Mouse (Mus musculus) neural tube, embryonic 12.5 days (tissue): ENCODE results near the gene Fndc5. TPM values are rescaled to one million over a fixed set of nuclear protein-coding genes. Genes with fewer than 3 reads are reported as not detected.

Source experiments
- ATAC-seq: fragments of 200-750 bp; cut with Nextera tagmentation; 2 replicates; pipeline ENCODE4 v1.8.0; 2017; ENCODE audit warnings: low read depth, mild to moderate bottlenecking, moderate TSS enrichment, moderate library complexity; ENCODE audit not compliant: low FRiP score
- H3K27ac ChIP-seq: fragments of 300-500 bp; sonication (generic); 2 replicates; pipeline ENCODE4 v1.5.1; 2016
- H3K27me3 ChIP-seq: fragments of 300-500 bp; sonication (generic); replicated peaks from 2 replicates; pipeline ENCODE4 v1.6.1; 2016; ENCODE audit warnings: mild to moderate bottlenecking
- H3K36me3 ChIP-seq: fragments of 300-500 bp; sonication (generic); 2 replicates; pipeline ENCODE4 v1.6.1; 2016; ENCODE audit warnings: mild to moderate bottlenecking
- H3K4me1 ChIP-seq: fragments of 300-500 bp; sonication (generic); 2 replicates; pipeline ENCODE4 v1.6.1; 2016
- H3K4me2 ChIP-seq: fragments of 300-500 bp; sonication (generic); replicated peaks from 2 replicates; pipeline ENCODE4 v1.6.1; 2016; ENCODE audit warnings: mild to moderate bottlenecking
- H3K4me3 ChIP-seq: fragments of 300-500 bp; sonication (generic); 2 replicates; pipeline ENCODE4 v1.5.1; 2016
- H3K9ac ChIP-seq: fragments of 300-500 bp; sonication (generic); 2 replicates; pipeline ENCODE4 v1.6.1; 2016; ENCODE audit warnings: mild to moderate bottlenecking
- H3K9me3 ChIP-seq: fragments of 300-500 bp; sonication (generic); 2 replicates; pipeline ENCODE4 v1.6.1; 2016; ENCODE audit warnings: mild to moderate bottlenecking
- WGBS: fragments of 180-500 bp; shearing (Covaris S2); methylation state at CpG from one replicate; pipeline ENCODE4 v1.1.7; 2016; 5-methylcytosine and 5-hydroxymethylcytosine counted together
- polyA plus RNA-seq: library from polyadenylated mRNA; unstranded; fragments of >200 nt; fragmentation: Nextera tagmentation; extraction: Ambion mirVana; gene quantifications from 2 replicates; pipeline ENCODE4 v1.2.1, GENCODE M21; 2016

Gene Fndc5
- polyA plus RNA-seq, 1 experiment from 2014 or later: 21.8 TPM

DNA sequence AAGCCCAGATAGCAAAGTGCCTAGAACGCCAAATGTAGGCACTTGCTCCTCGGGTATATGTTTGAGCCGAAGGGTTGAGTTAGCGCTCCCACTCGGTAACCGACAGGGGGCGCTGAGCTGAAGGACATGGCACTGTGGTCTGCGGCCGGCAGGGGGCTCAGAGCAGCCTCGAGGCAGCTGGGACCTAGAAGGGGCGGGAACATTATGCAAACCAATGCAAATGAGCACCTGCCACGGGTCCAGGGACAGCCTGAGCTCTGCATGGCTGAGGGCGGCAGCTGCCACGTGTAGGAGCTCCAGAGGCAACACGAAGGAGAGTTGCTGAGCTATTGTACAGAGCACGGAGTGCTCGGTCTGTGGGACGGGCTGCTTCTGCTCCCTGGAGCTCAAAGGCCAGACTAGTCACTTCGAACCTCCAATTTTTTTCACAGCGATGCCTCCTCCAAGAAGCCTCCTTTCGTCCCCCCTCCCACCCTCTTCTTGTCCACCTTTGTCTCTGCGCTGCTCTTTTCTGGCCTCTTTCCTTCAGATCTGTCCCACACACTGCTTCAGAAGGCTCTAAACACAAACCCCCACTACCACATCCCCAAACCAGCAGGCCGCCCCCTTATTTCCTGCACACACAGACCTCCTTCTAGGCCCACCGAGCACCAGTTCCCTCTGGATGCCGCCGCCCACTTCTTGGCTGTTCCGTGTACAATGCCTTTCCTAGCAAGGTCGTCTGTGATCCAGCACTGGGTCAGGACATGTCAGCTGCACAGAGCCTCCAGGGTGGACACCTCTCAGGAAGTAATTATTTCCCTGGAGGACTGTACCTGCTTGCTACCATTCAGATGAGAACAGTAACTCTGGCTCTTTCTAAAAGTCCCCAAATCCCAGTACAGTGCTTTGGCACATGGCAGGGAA lies 23.5 kb upstream of the Fndc5 start:
- no peaks in the 10 kb centered on the region for H3K27me3 ChIP-seq
- H3K4me1 ChIP-seq: peaks cover 24% of the 10 kb centered on the region
- no peaks in the 10 kb centered on the region for H3K9me3 ChIP-seq
- H3K27ac ChIP-seq: no peak overlapping the region
- peak; percentile 88 for ATAC-seq
- no peak overlapping the region for H3K4me2 ChIP-seq
- no peak overlapping the region for H3K9ac ChIP-seq
- WGBS: 33% methylated on average over 28 of the region's 28 CpGs
- no peak overlapping the region for H3K4me3 ChIP-seq
- H3K36me3 ChIP-seq: no peaks in the 10 kb centered on the region

DNA sequence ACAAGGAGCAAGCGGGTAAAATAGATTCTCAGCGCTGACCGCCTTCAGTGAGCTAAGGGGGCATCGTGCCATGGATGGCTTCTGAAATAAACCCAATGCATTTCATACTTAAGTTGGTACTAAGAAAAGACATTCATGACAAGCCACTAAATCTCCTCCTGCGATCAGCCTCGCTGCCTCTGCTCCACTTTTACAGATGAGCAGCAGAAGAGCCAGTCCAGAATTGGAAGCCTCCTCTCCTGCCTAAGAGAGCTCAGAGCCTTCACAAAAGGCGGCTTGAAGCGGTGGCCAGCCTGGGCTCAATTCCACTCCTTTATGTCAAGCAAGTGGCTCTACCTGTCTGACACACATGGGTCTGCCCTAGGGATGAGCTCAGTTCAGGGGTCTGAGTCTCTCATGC lies 20.1 kb upstream of the Fndc5 start:
- Histone ChIP-seq H3K9ac (no peak overlapping the region), H3K36me3 (no peaks in the 10 kb centered on the region), H3K4me3 (no peak overlapping the region), H3K4me2 (no peak overlapping the region), H3K27ac (no peak overlapping the region), H3K9me3 (no peaks in the 10 kb centered on the region), H3K27me3 (peaks cover 22% of the 10 kb centered on the region), H3K4me1 (peaks cover 43% of the 10 kb centered on the region)
- WGBS: 94% methylated on average over 8 of the region's 8 CpGs
- no peak for ATAC-seq

- WGBS: 89% methylated on average over 14 of the region's 14 CpGs
- H3K27me3 ChIP-seq: peaks cover 31% of the 10 kb centered on the region
- H3K9me3 ChIP-seq: no peaks in the 10 kb centered on the region
- H3K9ac ChIP-seq: no peak overlapping the region
- no peak overlapping the region for H3K27ac ChIP-seq
- no peak overlapping the region for H3K4me2 ChIP-seq
- H3K4me1 ChIP-seq: peaks cover 40% of the 10 kb centered on the region
- no peak overlapping the region for H3K4me3 ChIP-seq
- ATAC-seq: no peak
- no peaks in the 10 kb centered on the region for H3K36me3 ChIP-seq
Measured at GRCm38 (mm10) chr4:129117720-129118510, 18.9 kb upstream of the Fndc5 start.

GRCm38 (mm10) chr4:129119708-129120107 lies 17.1 kb upstream of the Fndc5 start:
- Histone ChIP-seq H3K4me2 (no peak overlapping the region; the same call in 1 of the 2 replicates), H3K36me3 (no peaks in the 10 kb centered on the region), H3K4me1 (peaks cover 35% of the 10 kb centered on the region), H3K27me3 (peaks cover 41% of the 10 kb centered on the region), H3K9ac (no peak overlapping the region), H3K4me3 (no peak overlapping the region), H3K9me3 (no peaks in the 10 kb centered on the region), H3K27ac (no peak overlapping the region)
- no peak for ATAC-seq
- 78% methylated on average over 10 of the region's 10 CpGs for WGBS

- Histone ChIP-seq H3K27ac (no peak overlapping the region), H3K4me2 (peak overlapping the region; percentile 95), H3K4me3 (peak overlapping the region; percentile 48), H3K9ac (peak overlapping the region; percentile 65), H3K27me3 (peaks cover 51% of the 10 kb centered on the region), H3K36me3 (no peaks in the 10 kb centered on the region), H3K9me3 (no peaks in the 10 kb centered on the region), H3K4me1 (peaks cover 30% of the 10 kb centered on the region)
- under 1% methylated on average over 54 of the region's 59 CpGs for WGBS
- peak; percentile 47 for ATAC-seq
Measured at GRCm38 (mm10) chr4:129120520-129121445, 16.0 kb upstream of the Fndc5 start.

GRCm38 (mm10) chr4:129121569-129122086 lies 15.2 kb upstream of the Fndc5 start, which contains the start of gene Hpca:
TSS of gene Hpca (minus strand) at chr4:129122036.
- Histone ChIP-seq H3K9ac (peak within 1 kb of the TSS; percentile 65), H3K27me3 (peaks cover 51% of the 10 kb centered on the region), H3K36me3 (no peaks in the 10 kb centered on the region), H3K4me2 (peak within 1 kb of the TSS; percentile 95), H3K4me1 (peaks cover 35% of the 10 kb centered on the region), H3K27ac (no peak within 1 kb of the TSS), H3K4me3 (peak within 1 kb of the TSS; percentile 48), H3K9me3 (no peaks in the 10 kb centered on the region)
- WGBS: 4% methylated on average over 17 of the region's 17 CpGs
- ATAC-seq: 0 out of 2 replicates have a peak, but pooled peaks have one; percentile 1

GRCm38 (mm10) chr4:129122107-129122506 lies 14.7 kb upstream of the Fndc5 start:
- Histone ChIP-seq H3K27me3 (peaks cover 51% of the 10 kb centered on the region), H3K27ac (no peak overlapping the region), H3K4me1 (peaks cover 35% of the 10 kb centered on the region), H3K4me3 (no peak overlapping the region), H3K9me3 (no peaks in the 10 kb centered on the region), H3K36me3 (no peaks in the 10 kb centered on the region), H3K4me2 (peak overlapping the region; percentile 95; the same call in 1 of the 2 replicates), H3K9ac (no peak overlapping the region)
- ATAC-seq: no peak
- 41% methylated on average over 9 of the region's 9 CpGs for WGBS

DNA sequence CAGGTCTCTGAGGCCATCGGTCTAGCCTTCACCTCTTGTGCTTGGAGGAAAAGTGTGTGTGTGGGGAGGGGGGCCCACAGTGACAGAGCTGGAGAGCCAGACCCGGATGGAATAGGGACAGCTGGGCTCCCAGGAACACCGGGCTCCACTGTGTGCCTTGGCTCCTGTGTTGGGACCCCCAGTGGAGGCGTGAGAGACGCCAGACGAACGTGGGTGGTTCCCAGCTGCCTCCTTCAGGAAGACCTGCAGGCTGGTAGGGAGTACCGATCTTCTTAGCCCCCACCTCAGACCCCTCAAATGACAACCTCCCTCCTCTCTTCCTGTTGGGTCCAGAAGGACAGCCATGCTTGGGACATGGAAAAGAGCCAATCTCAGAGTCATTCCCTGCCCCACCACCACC lies 14.1 kb upstream of the Fndc5 start:
- Histone ChIP-seq H3K9ac (no peak overlapping the region), H3K36me3 (no peaks in the 10 kb centered on the region), H3K4me3 (no peak overlapping the region), H3K27me3 (peaks cover 51% of the 10 kb centered on the region), H3K27ac (no peak overlapping the region), H3K4me2 (no peak overlapping the region), H3K4me1 (peaks cover 35% of the 10 kb centered on the region), H3K9me3 (no peaks in the 10 kb centered on the region)
- no peak for ATAC-seq
- WGBS: 44% methylated on average over 8 of the region's 8 CpGs

DNA sequence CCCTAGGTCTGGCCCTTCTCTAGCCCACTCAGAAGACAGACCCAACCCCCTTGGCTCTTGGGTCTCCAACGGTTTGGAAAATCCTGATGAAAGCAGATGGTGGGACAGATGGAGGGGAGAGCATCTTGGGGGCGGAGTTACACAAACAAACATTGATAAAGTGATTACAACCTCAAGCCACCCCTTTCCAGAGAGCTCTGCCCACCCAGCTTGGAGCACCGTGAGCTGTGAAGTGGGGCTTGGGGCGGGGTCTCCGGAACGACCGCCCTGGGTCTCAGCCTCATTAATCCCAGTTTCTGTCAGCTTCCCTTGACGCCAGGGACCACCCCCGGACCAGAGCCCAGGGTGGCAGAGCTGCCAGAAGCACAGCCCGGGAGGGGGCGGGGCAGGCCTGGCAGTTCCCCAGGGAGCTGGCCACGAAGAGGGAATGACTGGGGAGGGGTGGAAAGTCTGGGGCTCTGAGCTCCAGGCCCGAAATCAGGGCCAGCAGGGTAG lies 12.1 kb upstream of the Fndc5 start:
- 10% methylated on average over 13 of the region's 13 CpGs for WGBS
- Histone ChIP-seq H3K4me2 (peak overlapping the region; percentile 48), H3K4me1 (peaks cover 46% of the 10 kb centered on the region), H3K27ac (no peak overlapping the region; the same call in 1 of the 2 replicates), H3K9ac (no peak overlapping the region), H3K4me3 (0 out of 2 replicates have a peak overlapping the region, but pooled peaks have one; percentile 3), H3K36me3 (no peaks in the 10 kb centered on the region), H3K9me3 (no peaks in the 10 kb centered on the region), H3K27me3 (peaks cover 48% of the 10 kb centered on the region)
- ATAC-seq: peak; percentile 26; the same call in 1 of the 2 replicates

- H3K36me3 ChIP-seq: no peaks in the 10 kb centered on the region
- no peak for ATAC-seq
- peak overlapping the region; percentile 48 for H3K4me2 ChIP-seq
- peaks cover 43% of the 10 kb centered on the region for H3K4me1 ChIP-seq
- H3K27ac ChIP-seq: no peak overlapping the region; the same call in 1 of the 2 replicates
- H3K27me3 ChIP-seq: peaks cover 36% of the 10 kb centered on the region
- 28% methylated on average over 19 of the region's 19 CpGs for WGBS
- H3K9ac ChIP-seq: no peak overlapping the region
- no peak overlapping the region for H3K4me3 ChIP-seq
- H3K9me3 ChIP-seq: no peaks in the 10 kb centered on the region
Measured at GRCm38 (mm10) chr4:129125736-129126451, 10.9 kb upstream of the Fndc5 start.
